Mouse (Mus musculus) heart, adult 11 months (tissue): Measurements from ENCODE around the gene Spty2d1.

Experiments used
- DNase-seq: peaks from one replicate; pipeline ENCODE4 v3.0.0; 2022

Gene Spty2d1

DNA sequence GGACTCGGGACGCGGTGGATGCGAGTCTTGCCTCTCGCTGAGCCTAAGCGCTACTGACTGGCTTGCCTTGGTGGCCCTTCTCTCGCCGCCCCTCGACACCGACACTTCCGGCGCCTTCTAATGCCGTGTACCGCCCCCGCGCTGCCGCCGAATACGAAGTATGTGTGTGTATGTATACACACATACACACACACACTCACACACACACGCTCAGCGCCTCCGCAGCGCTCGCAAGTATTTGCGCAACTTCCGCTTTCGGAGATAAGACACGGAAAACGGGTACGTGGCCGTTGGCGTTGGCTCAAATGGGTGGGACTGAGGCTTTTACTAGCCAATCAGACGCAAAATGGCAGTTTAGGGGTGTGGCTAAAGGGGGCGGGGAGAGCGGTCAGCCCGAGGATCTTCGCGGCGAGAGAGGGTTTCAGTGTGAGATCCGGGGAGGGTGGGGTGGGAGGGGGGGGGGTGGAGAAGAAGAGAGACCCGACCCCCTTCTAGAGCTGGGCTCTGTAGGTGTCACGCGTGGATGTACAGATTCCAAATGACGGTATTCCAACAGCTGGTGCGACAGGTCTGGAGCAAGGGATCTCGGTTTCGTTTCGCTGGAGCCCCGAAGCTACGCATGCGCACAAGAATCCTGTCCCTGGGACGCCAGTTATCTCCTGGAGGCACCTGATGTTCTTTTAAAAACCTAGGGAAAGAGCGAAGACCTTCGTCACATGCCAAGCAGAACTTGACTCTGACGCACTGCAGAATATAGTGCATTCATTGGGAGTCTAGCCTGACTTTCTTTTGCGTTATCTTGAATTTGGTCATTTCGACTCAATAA is at the start of gene Spty2d1:
Gene Spty2d1 (minus strand): TSS at position 244 of the 826 bp plus-strand sequence.
- peak; percentile 100 for DNase-seq

- DNase-seq = no peak
These were observed 48.1 kb upstream of the Spty2d1 start for GRCm38 (mm10) chr7:47056273-47056672.

DNA sequence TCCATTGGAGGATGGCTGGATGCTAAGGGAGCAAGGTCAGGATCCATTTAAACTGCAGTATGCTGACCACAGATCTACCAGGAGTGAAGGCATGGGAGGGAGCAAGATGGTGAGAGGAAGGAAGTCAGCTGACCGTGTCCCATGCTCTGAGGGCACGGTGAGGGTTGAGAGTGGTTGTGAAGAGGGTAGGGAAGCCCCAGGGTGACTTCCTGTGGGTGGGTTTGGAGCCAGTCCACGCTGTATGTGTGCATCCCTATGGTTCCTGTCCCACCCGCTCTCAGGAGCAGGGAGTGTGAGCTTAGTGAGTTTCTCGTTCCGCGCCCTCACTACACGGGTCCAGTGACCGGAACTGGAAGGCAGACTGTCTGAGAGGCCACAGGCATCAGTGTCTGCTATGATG is 47.5 kb upstream of the Spty2d1 start:
- DNase-seq = peak; percentile 97

- DNase-seq = peak; percentile 98
These were observed 46.5 kb upstream of the Spty2d1 start for GRCm38 (mm10) chr7:47054666-47055065.

- peak; percentile 95 for DNase-seq
These were observed 45.1 kb upstream of the Spty2d1 start for GRCm38 (mm10) chr7:47053287-47053686.

- DNase-seq = peak; percentile 97
These were observed 44.1 kb upstream of the Spty2d1 start for GRCm38 (mm10) chr7:47052276-47052675.

GRCm38 (mm10) chr7:47051404-47052151 is 43.4 kb upstream of the Spty2d1 start:
- peak; percentile 99 for DNase-seq

GRCm38 (mm10) chr7:47050766-47051165 is 42.6 kb upstream of the Spty2d1 start:
- no peak for DNase-seq

- DNase-seq = peak; percentile 100
These were observed 42.2 kb upstream of the Spty2d1 start, which contains the start of gene Tmem86a for GRCm38 (mm10) chr7:47050366-47050765. Gene Tmem86a, plus strand, starts transcription at chr7:47050601.

DNA sequence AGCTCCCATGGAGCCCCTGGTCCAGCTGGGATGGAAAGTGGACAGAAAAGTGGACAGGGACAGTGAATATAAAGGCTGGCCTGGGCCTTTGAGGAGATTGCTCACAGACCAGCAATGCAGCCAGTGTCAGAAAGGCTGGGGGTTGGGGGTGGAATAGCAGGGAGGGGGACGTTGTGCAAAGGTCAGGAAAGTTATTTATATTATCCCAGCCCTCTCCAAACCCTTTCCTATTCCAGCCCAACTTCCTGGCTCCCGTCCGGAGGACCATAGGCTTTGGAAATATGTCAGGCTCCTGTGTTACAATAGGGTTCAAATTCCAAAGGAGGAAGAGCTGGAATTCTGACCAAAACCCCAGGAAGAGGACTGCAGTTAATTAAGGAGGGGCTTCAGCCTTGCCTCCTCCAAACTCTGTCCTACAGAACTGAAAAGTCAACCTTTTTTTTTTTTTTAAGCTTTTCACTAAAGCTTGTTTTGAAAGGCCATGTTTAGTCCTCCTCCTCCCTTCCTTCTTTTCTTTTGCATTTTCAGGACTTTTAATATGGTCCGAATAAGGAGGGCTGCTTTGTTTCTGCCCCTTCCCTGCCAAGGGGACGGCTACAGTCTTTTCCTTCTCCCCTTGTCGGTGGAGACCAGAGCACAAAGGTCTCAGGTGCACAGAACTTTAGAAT is 34.7 kb upstream of the Spty2d1 start:
- DNase-seq = peak; percentile 91

DNA sequence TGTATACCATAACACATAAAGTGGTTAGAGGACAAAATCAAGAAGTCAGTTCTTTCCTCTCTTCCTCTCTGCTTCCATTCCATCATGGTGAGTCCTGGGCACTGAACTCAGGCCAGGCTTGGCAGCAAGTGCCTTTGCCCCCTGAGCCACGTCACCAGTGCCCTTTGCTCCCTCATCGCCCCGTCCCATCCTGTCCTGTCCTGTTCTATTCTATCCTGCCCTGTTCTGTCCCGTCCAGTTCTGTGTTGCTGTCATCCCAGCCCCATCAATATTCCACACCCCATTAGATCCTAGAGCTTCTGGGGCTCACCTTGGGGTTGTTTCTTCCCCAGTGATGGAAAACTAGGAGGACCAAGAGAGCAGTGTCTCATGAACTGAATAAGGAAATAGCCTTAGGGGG is 33.9 kb upstream of the Spty2d1 start:
- DNase-seq = peak; percentile 70

- DNase-seq = peak; percentile 75
These were observed 33.5 kb upstream of the Spty2d1 start for GRCm38 (mm10) chr7:47041706-47042105.

- DNase-seq = peak; percentile 65
These were observed 27.2 kb upstream of the Spty2d1 start for GRCm38 (mm10) chr7:47035426-47035825.

DNA sequence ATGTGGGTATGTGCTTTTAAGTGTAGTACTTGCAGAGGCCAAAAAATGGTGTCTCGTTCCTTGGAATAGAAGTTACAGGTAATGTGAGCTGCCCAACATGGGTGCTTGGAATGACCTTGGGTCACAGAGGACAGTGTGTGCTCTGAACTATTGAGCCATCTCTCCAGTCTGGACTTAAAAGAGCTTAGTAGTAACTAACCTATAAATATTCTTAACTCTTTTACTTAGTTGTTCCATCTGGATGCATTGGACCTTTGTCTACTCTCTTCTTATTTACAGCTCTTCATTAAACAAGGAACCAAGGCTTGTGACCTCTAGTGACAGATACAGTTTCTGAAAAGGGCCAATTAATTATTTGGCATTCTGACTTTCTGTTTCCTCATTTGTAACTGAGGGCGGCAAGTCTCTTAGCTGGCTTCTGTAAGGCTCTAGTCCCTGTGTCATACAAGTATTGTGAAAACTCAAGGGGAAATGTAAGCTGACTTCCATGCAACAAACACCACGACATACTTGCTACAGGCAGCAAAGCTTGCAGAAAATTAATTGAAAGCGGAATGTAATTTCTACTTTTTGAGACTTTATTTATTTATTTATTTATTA is 26.7 kb upstream of the Spty2d1 start:
- DNase-seq = peak; percentile 46

GRCm38 (mm10) chr7:47031371-47031770 is 23.2 kb upstream of the Spty2d1 start:
- peak; percentile 49 for DNase-seq

DNA sequence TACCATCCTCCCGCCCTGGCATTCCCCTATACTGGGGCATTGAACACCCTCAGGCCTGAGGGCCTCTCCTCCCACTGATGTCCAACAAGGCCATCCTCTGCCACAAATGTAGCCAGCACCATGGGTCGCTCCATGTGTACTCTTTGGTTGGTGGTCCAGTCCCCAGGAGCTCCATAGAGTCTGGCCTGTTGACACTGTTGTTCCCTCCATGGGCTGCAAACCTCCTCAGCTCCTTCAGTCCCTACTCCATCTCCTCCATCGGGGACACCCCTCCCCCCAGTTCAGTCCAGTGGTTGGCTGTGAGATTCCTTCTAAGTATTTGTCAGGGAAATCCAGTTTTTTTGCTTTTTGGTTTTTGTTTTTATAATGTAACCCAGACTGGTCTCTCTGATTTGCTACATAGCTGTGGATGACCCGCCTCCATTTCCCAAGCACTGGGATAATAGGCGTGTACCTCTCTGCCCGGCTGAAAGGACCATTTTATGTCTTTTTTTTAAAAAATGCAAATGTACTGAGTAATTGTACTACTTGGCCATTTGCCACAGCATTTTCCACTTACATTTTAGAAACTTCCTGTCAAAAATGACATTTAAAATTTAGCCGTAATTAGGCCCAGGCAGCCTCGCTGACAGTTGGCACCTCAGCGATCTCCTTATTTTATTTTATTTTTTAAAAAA is 22.4 kb upstream of the Spty2d1 start:
- DNase-seq = peak; percentile 65

DNA sequence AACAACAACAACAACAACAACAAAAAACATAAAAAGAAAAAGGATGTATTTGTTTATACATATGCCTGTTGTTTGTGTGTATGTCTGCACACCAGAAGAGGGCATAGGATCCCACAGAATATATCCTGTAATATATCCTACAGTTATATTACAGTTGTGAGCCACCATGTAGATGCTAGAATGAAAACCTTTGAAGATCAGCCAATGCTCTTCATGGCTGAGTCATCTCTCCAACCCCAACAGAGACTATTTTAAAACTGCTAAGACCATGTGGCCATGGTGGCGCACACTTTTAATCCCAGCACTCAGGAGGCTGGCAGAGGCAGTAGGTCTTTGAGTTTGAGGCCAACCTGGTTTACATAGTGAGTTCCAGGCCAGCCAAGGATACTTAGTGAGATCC is 19.3 kb upstream of the Spty2d1 start:
- peak; percentile 66 for DNase-seq

- DNase-seq = peak; percentile 58
These were observed 18.7 kb upstream of the Spty2d1 start for GRCm38 (mm10) chr7:47026899-47027298.

DNA sequence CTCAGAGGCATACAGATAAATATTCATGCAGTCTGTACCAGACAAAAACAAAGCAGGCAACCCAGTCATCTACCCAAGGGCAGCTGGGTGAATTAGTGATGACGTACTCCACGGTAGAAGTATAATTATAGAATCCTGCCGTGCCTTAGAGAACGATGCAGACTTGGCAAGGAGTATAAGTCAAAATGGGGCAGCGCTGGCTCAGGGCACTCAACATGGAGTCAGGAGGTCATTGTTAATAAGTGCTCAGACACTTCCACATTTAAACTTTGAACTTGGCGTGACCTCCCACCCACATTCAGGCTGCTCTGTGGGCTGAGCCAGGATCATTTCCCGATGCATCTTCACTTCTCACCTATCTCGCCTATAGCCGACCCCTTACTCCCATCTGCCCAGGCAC is 17.2 kb upstream of the Spty2d1 start:
- DNase-seq = peak; percentile 89

DNA sequence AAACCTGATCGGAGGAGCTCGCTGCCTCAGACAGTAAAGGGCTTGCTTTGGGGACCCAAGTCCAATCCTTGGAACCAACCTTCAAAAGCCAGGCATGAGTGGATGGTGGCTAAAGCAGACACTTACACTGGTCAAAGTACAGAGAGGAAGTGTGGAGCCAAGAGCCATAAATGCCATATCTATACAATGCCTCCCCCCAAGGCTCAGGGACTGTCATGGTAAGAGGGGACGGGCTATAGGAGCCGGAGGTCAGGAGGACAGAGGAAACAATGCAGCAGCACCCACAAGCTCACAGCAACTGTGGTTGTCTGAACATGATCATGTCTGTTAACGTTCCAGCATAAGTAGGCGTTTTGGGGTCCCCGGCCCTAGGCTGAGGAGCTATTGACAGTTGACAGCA is 16.2 kb upstream of the Spty2d1 start:
- peak; percentile 74 for DNase-seq

DNA sequence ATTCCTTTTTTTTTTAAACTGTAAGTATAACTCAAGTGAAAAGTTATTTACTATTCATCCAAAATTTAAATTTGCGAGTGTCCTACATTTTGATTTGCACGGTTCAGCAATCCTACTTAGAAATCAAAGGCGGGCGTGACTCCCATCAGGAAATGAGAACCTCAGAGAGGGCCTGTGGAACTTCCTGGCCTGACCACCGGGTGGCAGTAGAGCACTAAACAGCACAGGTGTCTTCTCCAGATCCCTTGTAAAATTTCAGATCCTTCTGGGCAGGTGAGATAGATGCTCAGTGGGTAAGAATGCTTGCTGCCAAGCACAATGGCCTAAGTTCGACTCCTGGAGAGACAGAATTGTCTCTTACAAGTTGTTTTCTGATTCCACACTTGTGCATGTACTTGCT is 15.3 kb upstream of the Spty2d1 start:
- DNase-seq = peak; percentile 95

DNA sequence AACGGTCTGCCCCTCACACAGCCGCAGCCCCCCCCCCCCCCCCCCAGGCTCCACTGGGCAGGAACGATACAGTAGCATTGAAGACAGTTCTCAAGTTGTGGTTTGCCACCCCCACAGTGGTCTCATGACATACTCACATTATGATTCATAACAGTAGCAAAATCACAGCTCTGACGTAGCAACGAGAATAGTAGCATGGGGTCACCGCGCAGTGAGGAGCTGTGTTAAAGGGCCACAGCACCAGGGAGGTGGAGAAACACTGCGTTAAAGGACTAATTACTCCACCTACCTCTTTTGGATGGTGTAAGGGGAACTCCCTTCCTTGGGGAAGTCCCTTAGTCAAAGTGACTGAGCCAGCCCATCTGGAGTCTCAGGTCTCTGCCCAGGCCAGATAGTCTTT is 14.3 kb upstream of the Spty2d1 start:
- DNase-seq = peak; percentile 92
